Mouse (Mus musculus) megakaryocyte, embryonic 14.5 days (primary cell): ENCODE data around the gene Stxbp5. TPM values are rescaled to one million over a fixed set of nuclear protein-coding genes. Genes with fewer than 3 reads are reported as not detected.

Experiments used
- H3K27me3 ChIP-seq: replicated peaks from 2 replicates; pipeline ENCODE3; 2012; ENCODE audit warnings: inconsistent platforms
- H3K36me3 ChIP-seq: replicated peaks from 2 replicates; pipeline ENCODE3; 2012; ENCODE audit warnings: low read length, inconsistent platforms, mixed read lengths
- H3K4me1 ChIP-seq: 2 replicates; pipeline ENCODE4 v1.6.1; 2012; ENCODE audit warnings: inconsistent platforms
- H3K4me3 ChIP-seq: replicated peaks from 2 replicates; pipeline ENCODE3; 2012; ENCODE audit warnings: moderate library complexity, mild to moderate bottlenecking, inconsistent platforms
- H3K9me3 ChIP-seq: 2 replicates; pipeline ENCODE4 v1.6.1; 2012; ENCODE audit warnings: inconsistent platforms
- FLI1 ChIP-seq: IDR thresholded peaks from 2 replicates; pipeline ENCODE4 v1.6.1; 2012; ENCODE audit warnings: low read length, inconsistent platforms, mixed read lengths
- GATA1 ChIP-seq: IDR thresholded peaks from 3 replicates; pipeline ENCODE4 v1.6.1; 2012; ENCODE audit warnings: mixed read lengths, low read length, inconsistent platforms, borderline replicate concordance
- polyA plus RNA-seq: library from polyadenylated mRNA; stranded (reverse); fragments of >175 nt; gene quantifications from 2 replicates; pipeline ENCODE4 v1.2.3, GENCODE M21; 2012; ENCODE audit warnings: low replicate concordance; ENCODE audit not compliant: insufficient read depth

The Stxbp5 gene
- 16.0 and 17.5 TPM in 2 replicates for polyA plus RNA-seq

DNA sequence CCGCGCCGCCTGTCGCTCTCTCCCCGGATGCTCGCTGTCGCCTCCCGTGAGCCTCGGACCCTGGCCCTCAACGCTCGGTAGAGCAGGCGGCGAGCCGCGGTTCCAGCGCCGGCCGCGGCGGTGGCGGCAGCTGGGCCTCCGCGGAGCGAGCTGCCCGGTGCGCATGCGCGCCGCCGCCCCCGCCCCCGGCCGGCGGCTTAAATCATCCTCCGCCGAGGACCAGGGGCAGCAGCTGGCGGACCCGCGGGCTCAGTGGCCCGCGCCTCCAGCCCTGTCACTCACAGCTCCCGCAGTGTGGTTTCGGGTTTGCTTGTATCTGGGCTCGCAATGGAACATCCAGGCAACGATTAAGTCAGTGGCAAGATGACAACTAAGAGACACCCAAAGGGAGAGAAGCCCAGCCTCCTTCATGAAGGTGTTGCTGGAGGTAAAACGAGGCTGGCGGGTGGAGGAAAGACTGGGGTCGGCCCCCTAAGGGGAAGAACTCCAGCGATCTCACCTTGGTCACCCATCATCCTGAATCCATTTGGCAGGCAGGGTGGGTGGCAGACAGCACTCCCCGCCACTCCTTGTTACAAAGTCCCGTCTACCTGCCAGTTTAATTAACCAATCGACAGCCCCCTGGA lies at the start of gene Stxbp5:
TSS of gene Stxbp5 (minus strand) at position 9 of the 626 bp plus-strand sequence.
- no peaks in the 10 kb centered on the region for H3K27me3 ChIP-seq
- peaks cover 56% of the 10 kb centered on the region for H3K4me1 ChIP-seq
- H3K9me3 ChIP-seq, result no peaks in the 10 kb centered on the region
- H3K36me3 ChIP-seq, result peaks cover 35% of the 10 kb centered on the region
- TF ChIP-seq GATA1, result no peak
- TF ChIP-seq FLI1, result no peak
- peak within 1 kb of the TSS; percentile 99 for H3K4me3 ChIP-seq

DNA sequence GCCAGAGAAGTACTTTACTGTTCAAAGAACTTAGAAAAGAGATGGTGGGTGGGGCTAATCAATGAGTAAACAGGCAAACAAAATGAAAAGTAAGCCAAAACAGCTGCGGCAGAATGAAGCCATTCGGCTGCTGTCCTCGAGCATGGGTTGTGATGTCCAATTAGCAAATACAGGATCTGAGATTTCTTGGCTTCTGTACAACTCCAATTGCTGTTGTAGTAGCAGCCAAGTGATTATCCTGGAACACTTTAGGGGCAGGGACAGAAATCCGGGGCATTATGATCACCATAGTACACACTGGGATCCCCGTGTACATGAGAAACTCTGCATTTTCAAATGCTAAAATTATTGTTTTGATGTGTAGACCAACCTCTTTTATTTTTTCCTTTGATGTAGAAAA lies 11.5 kb upstream of the Stxbp5 start:
- Histone ChIP-seq H3K9me3 (peaks cover 4% of the 10 kb centered on the region), H3K36me3 (peaks cover 43% of the 10 kb centered on the region), H3K4me3 (no peak overlapping the region), H3K27me3 (no peaks in the 10 kb centered on the region), H3K4me1 (peaks cover 42% of the 10 kb centered on the region)
- no peak for TF ChIP-seq FLI1
- TF ChIP-seq GATA1, result no peak

- no peaks in the 10 kb centered on the region for H3K27me3 ChIP-seq
- peaks cover 74% of the 10 kb centered on the region for H3K4me1 ChIP-seq
- peaks cover 4% of the 10 kb centered on the region for H3K9me3 ChIP-seq
- H3K36me3 ChIP-seq, result peaks cover 44% of the 10 kb centered on the region
- peak overlapping the region; percentile 82 for H3K4me3 ChIP-seq
- no peak for TF ChIP-seq GATA1
- no peak for TF ChIP-seq FLI1
These were observed 7.1 kb upstream of the Stxbp5 start for GRCm38 (mm10) chr10:9907919-9908502.

DNA sequence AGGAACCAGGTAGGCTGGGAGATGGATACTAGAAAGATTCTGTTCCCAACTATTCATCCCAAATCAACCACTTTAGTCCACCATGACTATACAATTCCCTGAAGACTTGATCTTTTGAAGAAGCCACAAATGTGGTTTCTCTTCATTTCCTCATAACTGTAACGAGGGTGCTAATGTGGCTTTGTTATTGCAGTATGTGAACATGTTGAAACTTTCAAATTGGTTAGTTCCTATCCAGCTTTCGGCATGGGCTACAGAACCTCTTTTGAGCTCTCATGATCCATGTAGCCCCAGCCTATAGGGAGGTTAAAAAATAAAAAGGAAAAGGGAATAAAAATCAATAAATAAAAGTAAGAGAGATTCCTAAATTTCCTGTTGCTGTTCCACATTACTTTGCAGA lies 6.6 kb upstream of the Stxbp5 start:
- H3K4me3 ChIP-seq, result peak overlapping the region; percentile 82
- no peaks in the 10 kb centered on the region for H3K27me3 ChIP-seq
- H3K9me3 ChIP-seq, result peaks cover 4% of the 10 kb centered on the region
- H3K36me3 ChIP-seq, result peaks cover 42% of the 10 kb centered on the region
- H3K4me1 ChIP-seq, result peaks cover 76% of the 10 kb centered on the region
- TF ChIP-seq FLI1 (no peak), GATA1 (no peak)

- Histone ChIP-seq H3K36me3 (peaks cover 32% of the 10 kb centered on the region), H3K4me1 (peaks cover 79% of the 10 kb centered on the region), H3K4me3 (peak overlapping the region; percentile 51), H3K27me3 (no peaks in the 10 kb centered on the region), H3K9me3 (peaks cover 1% of the 10 kb centered on the region)
- TF ChIP-seq GATA1 (no peak), FLI1 (no peak)
These were observed 5.3 kb upstream of the Stxbp5 start for GRCm38 (mm10) chr10:9906185-9906584.

DNA sequence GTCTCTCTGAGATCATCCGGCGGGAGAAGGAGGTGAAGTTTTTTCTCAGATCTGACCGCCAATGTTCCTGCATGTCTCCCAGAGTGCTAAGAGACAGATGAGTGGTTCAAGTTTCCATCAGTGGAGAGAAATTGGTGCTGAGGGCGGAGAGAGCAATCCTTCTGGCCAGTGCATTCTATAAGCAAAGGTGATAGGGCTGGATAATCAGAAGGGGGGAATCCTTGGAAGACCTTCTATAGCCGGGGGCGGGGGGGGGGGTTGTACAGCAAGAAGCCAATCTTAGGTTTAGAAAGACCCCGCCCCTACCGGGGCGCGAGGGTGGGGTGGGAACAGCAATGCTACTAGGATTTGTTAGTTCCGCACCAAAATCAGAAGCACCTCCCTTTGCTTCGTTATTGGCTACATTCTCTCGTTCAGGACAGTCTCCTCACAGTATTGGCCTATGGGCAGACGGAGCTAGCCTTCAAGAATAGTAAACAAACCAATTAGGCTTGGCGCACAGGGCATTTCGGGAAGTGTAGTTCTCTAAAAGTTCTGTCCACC lies 889 bp upstream of the Stxbp5 start:
- Histone ChIP-seq H3K4me1 (peaks cover 56% of the 10 kb centered on the region), H3K27me3 (no peaks in the 10 kb centered on the region), H3K4me3 (peak overlapping the region; percentile 99), H3K36me3 (peaks cover 31% of the 10 kb centered on the region), H3K9me3 (no peaks in the 10 kb centered on the region)
- TF ChIP-seq FLI1 (no peak), GATA1 (no peak)

DNA sequence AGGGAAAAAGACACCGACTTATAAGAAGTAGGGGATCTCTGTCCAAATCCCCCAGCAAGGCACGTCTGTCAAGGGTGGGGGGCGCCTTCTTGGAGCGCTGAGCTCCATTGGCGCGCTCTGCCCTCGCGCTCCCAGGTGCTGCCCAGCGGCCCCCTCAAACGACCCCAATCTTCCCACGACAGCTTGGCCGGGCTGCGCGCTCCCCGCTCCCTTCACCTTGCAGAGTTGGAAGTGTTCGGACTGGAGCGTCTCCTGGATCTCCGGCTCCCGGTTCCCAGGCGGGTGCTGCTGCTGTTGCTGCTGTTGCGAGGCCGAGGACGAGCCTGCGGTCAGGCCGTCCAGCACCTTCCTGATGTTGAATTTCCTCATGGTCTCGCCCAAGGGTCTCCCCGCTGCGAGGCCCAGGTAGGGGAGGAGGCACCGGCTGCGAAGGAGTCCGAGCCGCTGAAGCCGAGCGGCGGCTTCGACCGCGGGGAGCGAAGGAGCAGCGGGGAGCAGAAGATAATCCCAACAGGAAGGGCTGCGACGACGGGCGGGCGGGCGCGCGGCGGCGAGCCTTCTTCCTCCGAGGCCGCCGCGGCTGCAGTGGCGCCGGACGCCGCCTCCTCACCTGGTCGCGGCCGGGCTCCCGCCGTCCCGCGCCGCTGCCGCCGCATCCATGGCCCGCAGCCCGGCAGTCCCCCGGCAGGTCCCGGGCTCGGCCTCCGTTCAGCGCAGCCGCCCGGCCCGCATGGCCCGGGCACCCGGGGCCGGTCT lies 386 bp downstream of the Stxbp5 start:
- Histone ChIP-seq H3K36me3 (peaks cover 37% of the 10 kb centered on the region), H3K4me1 (peaks cover 56% of the 10 kb centered on the region), H3K27me3 (no peaks in the 10 kb centered on the region), H3K4me3 (peak overlapping the region; percentile 99), H3K9me3 (no peaks in the 10 kb centered on the region)
- no peak for TF ChIP-seq FLI1
- no peak for TF ChIP-seq GATA1

- Histone ChIP-seq H3K27me3 (no peaks in the 10 kb centered on the region), H3K36me3 (peaks cover 37% of the 10 kb centered on the region), H3K4me3 (peak overlapping the region; percentile 99), H3K4me1 (peaks cover 56% of the 10 kb centered on the region), H3K9me3 (no peaks in the 10 kb centered on the region)
- no peak for TF ChIP-seq GATA1
- no peak for TF ChIP-seq FLI1
These were observed 1.1 kb downstream of the Stxbp5 start for GRCm38 (mm10) chr10:9899816-9900215.

GRCm38 (mm10) chr10:9899086-9899485 lies 1.8 kb downstream of the Stxbp5 start:
- H3K4me3 ChIP-seq, result peak overlapping the region; percentile 99
- TF ChIP-seq FLI1 (no peak), GATA1 (no peak)
- H3K4me1 ChIP-seq, result peaks cover 56% of the 10 kb centered on the region
- H3K36me3 ChIP-seq, result peaks cover 44% of the 10 kb centered on the region
- no peaks in the 10 kb centered on the region for H3K27me3 ChIP-seq
- H3K9me3 ChIP-seq, result no peaks in the 10 kb centered on the region
